Comparison of ENCODE assay signal across 1 mouse cellular context in the genomic region with DNA sequence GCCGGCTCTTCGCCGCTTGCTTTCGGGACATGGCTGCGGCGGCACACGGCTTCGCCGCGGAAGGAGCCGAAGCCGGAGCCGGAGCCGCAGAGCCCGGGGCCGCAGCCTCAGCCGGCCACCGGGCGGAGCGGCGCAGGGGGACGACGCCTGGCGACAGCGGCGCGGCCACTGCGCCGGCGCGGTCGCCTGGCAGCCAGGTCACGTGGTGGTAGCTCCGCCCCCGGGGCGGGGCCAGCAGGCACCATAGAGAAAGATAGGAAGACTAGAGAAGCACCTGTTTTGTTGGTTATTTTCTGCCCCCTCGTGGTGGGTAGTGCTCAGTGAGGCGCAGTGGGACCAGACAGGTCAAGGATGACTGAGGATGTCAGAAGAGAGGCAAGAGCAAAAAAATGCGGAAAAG.
TF ChIP-seq lines count a peak whose summit lies in the region.

A gene (minus strand): TSS at position 149 of the 400 bp plus-strand sequence.

TF ChIP-seq in CH12.LX, 34 proteins besides CTCF, POLR2A, EP300 and RAD21 (continued from another document):
- TF ChIP-seq GABPA (IDR thresholded peaks at IDR 0.05; ENCODE audit: insufficient replicate concordance, low read depth, low read length) (peak; percentile 20; the same call in 1 of the 2 replicates), PAX5 (IDR thresholded peaks at IDR 0.05; ENCODE audit: low read length) (no peak), TCF12 (IDR thresholded peaks at IDR 0.05; ENCODE audit: low read depth, low read length) (peak; percentile 74), ETS1 (conservative IDR thresholded peaks at IDR 0.05; ENCODE audit: low read depth, low read length) (peak; percentile 20; the same call in 1 of the 2 replicates), HCFC1 (IDR thresholded peaks at IDR 0.05; ENCODE audit: low read depth, low read length) (peak; percentile 80), ZNF384 (IDR thresholded peaks at IDR 0.05; ENCODE audit: low read depth, low read length) (no peak), CHD1 (IDR thresholded peaks at IDR 0.05; ENCODE audit: low read depth, low read length) (no peak), ELF1 (IDR thresholded peaks at IDR 0.05; ENCODE audit: low read depth, low read length) (peak; percentile 61; the same call in 1 of the 2 replicates), USF2 (conservative IDR thresholded peaks at IDR 0.05; ENCODE audit: low read depth, low read length) (peak; percentile 92), MYC (IDR thresholded peaks at IDR 0.05; ENCODE audit: low read depth, low read length) (0 out of 2 replicates have a peak, but pooled peaks have one; percentile 17)
